In the genomic region with DNA sequence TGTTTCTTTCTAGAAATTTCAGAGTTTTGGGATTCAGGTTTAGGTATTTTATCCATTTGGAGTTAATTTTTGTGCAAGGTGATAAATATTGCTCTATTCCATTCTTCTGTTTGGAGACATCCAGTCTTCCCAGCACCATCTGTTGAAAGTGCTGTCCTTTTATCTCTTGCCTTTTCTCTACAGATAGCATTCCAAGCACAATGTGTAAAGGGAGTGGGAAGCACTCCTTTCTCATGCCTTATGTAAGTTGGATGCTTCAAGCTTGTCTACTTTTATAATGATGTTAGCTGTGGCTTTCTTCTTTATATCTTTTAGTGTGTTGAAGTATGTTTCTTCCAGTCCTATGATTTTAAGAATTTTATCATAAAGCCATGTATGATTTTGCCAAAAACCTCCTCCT, we compare ENCODE assay signal across 17 mouse cellular contexts.
"Had no signal": no experiment of that assay in that cellular context is flagged by ENCODE, and none has a peak within 500 bp of the region (broad histone marks: within the 10 kb centered on the region; RNA-seq: fewer than 3 reads in every experiment).

No protein-coding gene starts in this region.

- DNase-seq: gastrocnemius, adult 2 months; gastrocnemius, postnatal 10 days; gastrocnemius, postnatal 25 days; heart, adult 18-20 months; heart, postnatal 14 days; heart, postnatal 36 days; kidney, adult 11 months; kidney, adult 2 months; kidney, adult 9 months; kidney, postnatal 14 days; kidney, postnatal 36 days; layer of hippocampus, adult 9-11 months; layer of hippocampus, postnatal 36 days; left cerebral cortex, postnatal 4 days had no signal

- ATAC-seq: hindbrain, postnatal 0 days; intestine, embryonic 16.5 days; liver, embryonic 12.5 days had no signal
